Mouse (Mus musculus) midbrain, embryonic 10.5 days (tissue): ENCODE data around the gene Gm47791. TPM values are rescaled to one million over a fixed set of nuclear protein-coding genes. Genes with fewer than 3 reads are reported as not detected.

ENCODE experiments used
- DNase-seq: peaks from one replicate; pipeline ENCODE4 v3.0.0-alpha.2; 2017; ENCODE audit warnings: low spot score
- H3K27ac ChIP-seq: fragments of 300-500 bp; sonication (generic); replicated peaks from 2 replicates; pipeline ENCODE4 v1.5.1; 2016; ENCODE audit warnings: mild to moderate bottlenecking
- H3K27me3 ChIP-seq: fragments of 300-500 bp; sonication (generic); 2 replicates; pipeline ENCODE4 v1.6.1; 2016; ENCODE audit warnings: low read depth, mild to moderate bottlenecking; ENCODE audit not compliant: poor library complexity, severe bottlenecking
- H3K36me3 ChIP-seq: fragments of 300-500 bp; sonication (generic); 2 replicates; pipeline ENCODE4 v1.6.1; 2016; ENCODE audit warnings: mild to moderate bottlenecking, moderate library complexity
- H3K4me1 ChIP-seq: fragments of 300-500 bp; sonication (generic); 2 replicates; pipeline ENCODE4 v1.6.1; 2016
- H3K4me3 ChIP-seq: fragments of 300-500 bp; sonication (generic); 2 replicates; pipeline ENCODE4 v1.5.1; 2016; ENCODE audit warnings: mild to moderate bottlenecking, moderate library complexity
- H3K9me3 ChIP-seq: fragments of 300-500 bp; sonication (generic); replicated peaks from 2 replicates; pipeline ENCODE4 v1.6.1; 2016; ENCODE audit warnings: mild to moderate bottlenecking
- WGBS: fragments of 180-500 bp; shearing (Covaris S2); methylation state at CpG from one replicate; pipeline ENCODE4 v1.1.7; 2016; 5-methylcytosine and 5-hydroxymethylcytosine counted together
- polyA plus RNA-seq: library from polyadenylated mRNA; unstranded; fragments of >200 nt; fragmentation: Nextera tagmentation; extraction: Ambion mirVana; gene quantifications from 2 replicates; pipeline ENCODE4 v1.2.1, GENCODE M21; 2016

Gm47791 gene
- not detected in 2 replicates for polyA plus RNA-seq

DNA sequence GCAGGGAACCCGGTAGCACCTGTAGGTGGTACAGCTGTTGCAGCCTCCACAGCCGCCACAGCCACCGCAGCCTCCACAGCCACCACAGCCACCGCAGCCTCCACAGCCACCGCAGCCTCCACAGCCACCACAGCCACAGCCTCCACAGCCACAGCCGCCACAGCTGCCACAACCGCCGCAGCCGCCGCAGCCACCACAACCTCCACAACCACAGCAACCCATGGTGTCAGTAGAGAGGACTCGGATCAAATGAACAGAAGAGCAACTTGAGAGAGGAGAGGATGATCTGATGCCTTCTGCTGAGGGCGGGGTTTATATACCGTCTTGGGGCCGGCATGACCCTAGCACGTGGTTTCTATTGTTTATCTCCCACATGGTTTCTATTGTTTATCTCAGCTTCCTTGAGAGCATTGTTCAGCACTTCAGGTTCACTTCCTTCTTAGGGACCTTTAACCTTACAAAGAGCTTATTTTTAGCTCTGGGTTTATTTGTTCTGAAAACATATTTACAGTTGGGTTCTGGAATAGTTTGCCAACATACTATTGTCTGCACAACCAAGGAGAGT is at the start of gene Gm47791:
Gm47791 (minus strand) TSS at position 222 of the 565 bp plus-strand sequence.
- Histone ChIP-seq H3K27ac (no peak within 1 kb of the TSS), H3K27me3 (no peaks in the 10 kb centered on the region), H3K4me1 (no peaks in the 10 kb centered on the region), H3K4me3 (no peak within 1 kb of the TSS), H3K9me3 (no peaks in the 10 kb centered on the region), H3K36me3 (no peaks in the 10 kb centered on the region)
- DNase-seq = no peak
- WGBS = 93% methylated on average over 15 of the region's 15 CpGs

DNA sequence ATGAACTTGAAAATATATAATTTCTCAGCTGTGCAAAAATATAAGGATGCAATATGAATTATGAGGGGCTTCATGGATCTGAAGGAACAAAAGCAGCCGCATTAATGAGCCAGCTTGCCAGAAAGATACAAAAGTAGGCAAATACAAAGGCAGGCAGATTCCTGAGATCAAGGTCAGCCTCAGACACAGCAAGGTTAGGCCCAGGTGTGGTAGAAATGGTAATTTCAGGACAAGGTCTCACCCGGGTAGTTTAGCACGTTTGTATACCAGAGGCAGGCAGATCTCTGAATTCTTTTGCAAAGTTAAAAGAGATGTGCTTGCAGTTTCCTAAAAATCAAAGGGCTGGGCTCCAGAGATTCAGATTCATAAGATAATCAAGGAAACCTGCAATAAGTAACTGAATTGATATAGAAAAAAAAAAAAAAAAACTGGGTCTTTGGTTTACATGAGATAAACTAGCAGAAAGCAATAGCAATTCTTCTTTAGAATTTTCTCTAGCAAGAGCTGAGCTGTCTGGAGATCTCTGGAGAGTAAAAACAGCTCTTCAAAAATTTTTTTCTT is 49.7 kb upstream of the Gm47791 start:
- 90% methylated on average over 3 of the region's 3 CpGs for WGBS
- H3K9me3 ChIP-seq = no peaks in the 10 kb centered on the region
- DNase-seq = no peak
- no peaks in the 10 kb centered on the region for H3K36me3 ChIP-seq
- H3K27me3 ChIP-seq = no peaks in the 10 kb centered on the region
- no peak overlapping the region for H3K4me3 ChIP-seq
- no peaks in the 10 kb centered on the region for H3K4me1 ChIP-seq
- H3K27ac ChIP-seq = no peak overlapping the region

DNA sequence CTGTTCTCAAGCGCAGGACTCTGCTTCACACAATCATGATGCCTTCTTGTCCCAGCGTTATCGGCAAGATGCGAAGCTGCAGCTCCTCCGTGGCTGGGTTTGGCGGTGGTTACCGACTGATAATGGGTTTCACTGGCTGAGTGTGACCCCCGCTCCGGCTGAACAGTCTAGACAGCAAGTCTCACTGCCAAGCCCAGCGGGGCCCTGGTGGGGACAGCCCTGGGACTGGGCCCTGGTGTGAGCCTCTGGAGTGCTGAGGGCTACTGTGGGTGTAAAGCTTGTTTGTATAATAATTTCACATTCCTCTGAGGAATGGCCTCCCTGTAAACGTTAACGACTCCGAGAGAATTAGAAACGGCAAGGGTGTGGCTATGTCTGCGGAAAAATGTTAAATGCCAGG is 49.1 kb upstream of the Gm47791 start:
- H3K36me3 ChIP-seq = no peaks in the 10 kb centered on the region
- H3K27me3 ChIP-seq = no peaks in the 10 kb centered on the region
- H3K9me3 ChIP-seq = no peaks in the 10 kb centered on the region
- H3K27ac ChIP-seq = no peak overlapping the region
- no peak overlapping the region for H3K4me3 ChIP-seq
- no peaks in the 10 kb centered on the region for H3K4me1 ChIP-seq
- no peak for DNase-seq
- 83% methylated on average over 15 of the region's 15 CpGs for WGBS

DNA sequence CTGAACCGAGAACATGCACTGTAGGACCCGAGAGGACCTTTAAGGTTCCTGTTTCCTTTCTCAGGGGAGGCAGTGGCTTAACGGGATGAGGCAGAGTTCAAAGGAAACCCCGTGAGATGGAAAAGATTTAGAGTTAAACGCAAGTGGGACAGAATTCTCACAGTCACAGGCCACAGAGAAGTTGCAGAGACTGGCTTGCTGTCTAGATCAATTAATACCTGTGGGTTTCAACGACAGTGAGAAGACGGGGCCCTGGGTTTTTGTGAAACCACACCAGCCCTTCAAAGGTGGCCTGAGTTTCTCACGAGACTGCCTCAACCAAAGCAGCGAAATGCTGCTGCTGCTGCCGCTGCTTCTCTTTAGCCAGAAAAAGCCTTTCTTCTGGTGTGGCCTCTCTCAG is 48.3 kb upstream of the Gm47791 start:
- no peak for DNase-seq
- Histone ChIP-seq H3K9me3 (no peaks in the 10 kb centered on the region), H3K27me3 (no peaks in the 10 kb centered on the region), H3K27ac (no peak overlapping the region), H3K4me3 (no peak overlapping the region), H3K4me1 (no peaks in the 10 kb centered on the region), H3K36me3 (no peaks in the 10 kb centered on the region)
- 66% methylated on average over 10 of the region's 10 CpGs for WGBS

DNA sequence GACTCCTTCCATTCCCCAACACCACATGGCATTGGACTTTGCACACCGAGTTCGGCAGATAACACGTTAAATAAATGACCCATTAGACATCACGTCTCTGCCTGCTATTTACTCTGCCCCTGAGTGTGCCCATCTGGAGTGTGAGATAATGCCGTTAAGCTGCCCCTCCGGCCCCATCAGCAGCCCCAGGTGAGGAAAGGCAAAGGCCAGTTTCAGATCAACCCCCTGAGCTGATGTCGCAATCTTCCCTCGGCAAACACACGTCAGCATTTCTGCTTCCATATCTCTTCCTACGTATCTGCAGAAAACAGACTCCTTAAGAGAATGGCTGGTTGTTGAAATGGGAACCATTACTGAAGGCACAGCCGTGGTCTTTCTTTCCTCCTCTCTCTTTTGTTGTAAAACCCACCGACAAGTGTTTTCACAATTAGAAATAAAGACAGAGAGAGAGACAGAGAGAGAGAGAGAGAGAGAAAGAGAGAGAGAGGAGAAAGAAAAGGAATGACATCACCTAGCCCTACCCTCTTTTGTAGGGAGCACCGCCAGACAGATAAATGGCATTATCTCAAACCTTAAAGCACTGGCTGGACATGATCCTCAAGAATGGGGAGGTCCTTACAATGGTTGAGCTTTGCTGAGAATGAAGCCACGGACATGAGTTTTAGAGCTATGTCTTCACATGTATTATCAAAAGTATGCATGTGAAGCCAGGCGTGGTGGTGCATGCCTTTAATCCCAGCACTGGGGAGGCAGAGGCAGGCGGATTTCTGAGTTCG is 45.1 kb upstream of the Gm47791 start:
- no peak for DNase-seq
- Histone ChIP-seq H3K27ac (no peak overlapping the region), H3K4me3 (no peak overlapping the region), H3K27me3 (no peaks in the 10 kb centered on the region), H3K4me1 (no peaks in the 10 kb centered on the region), H3K36me3 (no peaks in the 10 kb centered on the region), H3K9me3 (no peaks in the 10 kb centered on the region)
- 80% methylated on average over 17 of the region's 17 CpGs for WGBS

DNA sequence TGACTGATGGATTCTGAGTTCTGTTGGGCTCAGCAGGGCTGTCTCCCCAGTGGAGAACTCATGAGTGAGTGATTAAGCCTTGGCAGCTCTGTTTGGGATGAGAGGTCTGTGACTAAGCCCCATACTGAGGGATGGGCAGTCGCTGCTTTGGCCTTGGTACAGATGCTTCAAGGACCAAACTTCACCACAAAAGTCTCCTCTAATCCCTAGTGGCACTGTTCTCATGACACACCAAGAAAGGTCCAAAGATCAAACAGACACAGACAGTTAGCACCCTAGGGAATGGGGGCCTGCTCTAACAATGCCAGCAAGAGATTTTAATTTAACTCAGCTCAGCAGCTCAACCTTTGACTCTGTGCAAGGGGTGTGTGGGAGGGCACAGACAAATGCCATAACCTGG is 40.7 kb upstream of the Gm47791 start:
- 56% methylated on average over 1 of the region's 1 CpGs for WGBS
- no peak for DNase-seq

GRCm38 (mm10) chr1:82808564-82808963 is 37.5 kb upstream of the Gm47791 start:
- Histone ChIP-seq H3K27me3 (no peaks in the 10 kb centered on the region), H3K4me3 (no peak overlapping the region), H3K4me1 (no peaks in the 10 kb centered on the region), H3K27ac (no peak overlapping the region), H3K9me3 (no peaks in the 10 kb centered on the region), H3K36me3 (no peaks in the 10 kb centered on the region)
- WGBS = 83% methylated on average over 3 of the region's 3 CpGs
- no peak for DNase-seq

More for the DNA sequence above, 40.7 kb upstream of the Gm47791 start:
- Histone ChIP-seq H3K9me3 (no peaks in the 10 kb centered on the region), H3K27ac (no peak overlapping the region), H3K4me3 (no peak overlapping the region), H3K4me1 (no peaks in the 10 kb centered on the region), H3K36me3 (no peaks in the 10 kb centered on the region), H3K27me3 (no peaks in the 10 kb centered on the region)

- 94% methylated on average over 7 of the region's 7 CpGs for WGBS
- DNase-seq = no peak
- H3K36me3 ChIP-seq = no peaks in the 10 kb centered on the region
These were observed 36.2 kb upstream of the Gm47791 start for GRCm38 (mm10) chr1:82807206-82807605.

GRCm38 (mm10) chr1:82806391-82806790 is 35.3 kb upstream of the Gm47791 start:
- DNase-seq = no peak
- Histone ChIP-seq H3K27ac (no peak overlapping the region), H3K9me3 (no peaks in the 10 kb centered on the region), H3K36me3 (no peaks in the 10 kb centered on the region), H3K4me3 (no peak overlapping the region), H3K4me1 (no peaks in the 10 kb centered on the region), H3K27me3 (no peaks in the 10 kb centered on the region)
- 88% methylated on average over 8 of the region's 8 CpGs for WGBS

More at GRCm38 (mm10) chr1:82807206-82807605, 36.2 kb upstream of the Gm47791 start:
- Histone ChIP-seq H3K4me1 (no peaks in the 10 kb centered on the region), H3K27ac (no peak overlapping the region), H3K9me3 (no peaks in the 10 kb centered on the region), H3K4me3 (no peak overlapping the region), H3K27me3 (no peaks in the 10 kb centered on the region)

- 89% methylated on average over 1 of the region's 1 CpGs for WGBS
- no peaks in the 10 kb centered on the region for H3K36me3 ChIP-seq
- no peaks in the 10 kb centered on the region for H3K9me3 ChIP-seq
- no peaks in the 10 kb centered on the region for H3K4me1 ChIP-seq
- H3K27ac ChIP-seq = no peak overlapping the region
- H3K4me3 ChIP-seq = no peak overlapping the region
- no peak for DNase-seq
- H3K27me3 ChIP-seq = no peaks in the 10 kb centered on the region
These were observed 33.0 kb upstream of the Gm47791 start for GRCm38 (mm10) chr1:82804059-82804458.

- Histone ChIP-seq H3K27me3 (no peaks in the 10 kb centered on the region), H3K27ac (no peak overlapping the region), H3K9me3 (no peaks in the 10 kb centered on the region), H3K4me1 (no peaks in the 10 kb centered on the region), H3K36me3 (no peaks in the 10 kb centered on the region), H3K4me3 (no peak overlapping the region)
- 76% methylated on average over 7 of the region's 7 CpGs for WGBS
- DNase-seq = no peak
These were observed 32.6 kb upstream of the Gm47791 start for GRCm38 (mm10) chr1:82803608-82804007.

DNA sequence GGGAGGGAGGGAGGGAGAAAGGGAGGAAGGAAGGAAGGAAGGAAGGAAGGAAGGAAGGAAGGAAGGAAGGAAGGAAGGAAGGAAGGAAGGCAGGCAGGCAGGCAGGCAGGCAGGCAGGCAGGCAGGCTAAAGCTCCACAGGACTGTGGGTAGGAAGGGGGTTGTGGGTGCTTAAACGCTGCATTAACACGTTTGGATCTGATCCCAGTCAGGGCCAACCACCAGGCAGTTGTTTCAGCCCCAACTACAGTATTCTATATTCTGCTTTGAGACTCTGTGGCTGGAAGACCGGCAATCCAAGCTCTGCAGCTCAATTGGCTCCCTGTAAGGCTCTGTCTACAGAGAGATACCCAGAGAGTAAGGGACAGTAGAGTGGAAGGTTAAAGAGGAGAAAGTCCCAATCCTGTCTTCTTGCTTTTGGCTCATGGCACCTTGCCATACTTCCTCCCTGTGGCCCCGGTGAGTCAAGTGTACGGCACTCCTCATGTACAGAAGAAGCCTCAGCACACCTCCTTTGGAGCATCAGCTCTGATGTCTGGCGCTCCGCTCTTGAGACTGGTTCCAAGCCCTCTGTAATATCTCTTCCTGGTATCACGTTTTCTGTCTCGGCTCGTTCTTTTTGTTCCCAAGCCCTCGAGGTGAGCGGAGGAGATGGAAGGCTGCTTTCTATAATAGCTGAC is 30.2 kb upstream of the Gm47791 start:
- Histone ChIP-seq H3K4me3 (no peak overlapping the region), H3K9me3 (no peaks in the 10 kb centered on the region), H3K4me1 (no peaks in the 10 kb centered on the region), H3K27ac (no peak overlapping the region), H3K27me3 (no peaks in the 10 kb centered on the region), H3K36me3 (no peaks in the 10 kb centered on the region)
- no peak for DNase-seq
- WGBS = 85% methylated on average over 12 of the region's 12 CpGs

DNA sequence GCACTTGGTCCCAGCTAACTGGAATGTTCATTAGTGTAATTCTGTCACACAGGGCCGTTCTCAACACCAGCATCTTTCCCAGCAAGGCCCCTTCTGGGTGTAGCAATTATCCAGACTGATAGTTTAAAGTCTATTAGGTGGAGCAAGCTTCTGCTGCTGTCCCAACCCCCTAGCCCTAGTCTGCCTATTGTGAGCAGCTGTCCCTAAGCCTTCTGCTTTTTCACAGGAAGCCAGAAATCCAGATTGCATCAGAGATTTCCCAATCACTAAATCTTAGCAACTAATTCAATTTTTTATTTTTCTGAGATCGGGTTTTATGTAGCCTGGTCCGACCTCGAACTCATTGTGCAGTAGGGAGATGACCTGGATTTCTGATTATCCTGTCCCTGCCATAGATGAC is 27.9 kb upstream of the Gm47791 start:
- H3K36me3 ChIP-seq = no peaks in the 10 kb centered on the region
- 85% methylated on average over 4 of the region's 4 CpGs for WGBS
- no peak for DNase-seq
- no peak overlapping the region for H3K27ac ChIP-seq
- no peaks in the 10 kb centered on the region for H3K27me3 ChIP-seq
- no peaks in the 10 kb centered on the region for H3K4me1 ChIP-seq
- no peaks in the 10 kb centered on the region for H3K9me3 ChIP-seq
- no peak overlapping the region for H3K4me3 ChIP-seq
